Mouse (Mus musculus): Measurements from ENCODE around the gene Ggt1. TPM values are rescaled to one million over a fixed set of nuclear protein-coding genes. Genes with fewer than 3 reads are reported as not detected.
A peak's percentile ranks its signal among the peaks of the same experiment; 100 is the strongest.

Ggt1 gene
- total and polyA plus RNA-seq, 2 experiments from 2014 or later = 2.3 to 3.8 TPM

- DNase-seq (no peak), ATAC-seq (peak; percentile 64)
- no peak overlapping the region for H3K9ac ChIP-seq
Observed at GRCm38 (mm10) chr10:75548486-75548885, 12.9 kb upstream of the Ggt1 start.

GRCm38 (mm10) chr10:75549886-75550285 is 11.5 kb upstream of the Ggt1 start:
- Histone ChIP-seq H3K4me1 (ENCODE audit: insufficient read depth) (no peaks in the 10 kb centered on the region), H3K27me3 (ENCODE audit: insufficient read depth, low read length) (no peaks in the 10 kb centered on the region), H3K4me2 (ENCODE audit: low read depth) (no peak overlapping the region), H3K9ac (no peak overlapping the region), H3K4me3 (ENCODE audit: low read depth, low read length) (no peak overlapping the region), H3K9me3 (ENCODE audit: low read length) (0 out of 2 replicates have a peak, but pooled peaks cover 5% of the 10 kb centered on the region), H3K27ac (ENCODE audit: low read depth, low read length) (no peak overlapping the region; the same call in 1 of the 2 replicates), H3K36me3 (ENCODE audit: insufficient read depth) (peaks cover 17% of the 10 kb centered on the region)
- ATAC-seq = no peak
- TF ChIP-seq CTCF (IDR thresholded peaks at IDR 0.05; ENCODE audit: low read depth) = no peak
- no peak for DNase-seq
- 75% methylated on average over 7 of the region's 7 CpGs for WGBS

More at GRCm38 (mm10) chr10:75548486-75548885, 12.9 kb upstream of the Ggt1 start:
- Histone ChIP-seq H3K4me1 (ENCODE audit: insufficient read depth) (no peaks in the 10 kb centered on the region), H3K36me3 (ENCODE audit: insufficient read depth) (peaks cover 8% of the 10 kb centered on the region), H3K9me3 (ENCODE audit: low read length) (0 out of 2 replicates have a peak, but pooled peaks cover 7% of the 10 kb centered on the region), H3K27ac (ENCODE audit: low read depth, low read length) (no peak overlapping the region), H3K4me3 (ENCODE audit: low read depth, low read length) (no peak overlapping the region), H3K27me3 (ENCODE audit: insufficient read depth, low read length) (no peaks in the 10 kb centered on the region), H3K4me2 (ENCODE audit: low read depth) (no peak overlapping the region)
- no peak for TF ChIP-seq CTCF (IDR thresholded peaks at IDR 0.05; ENCODE audit: low read depth)
- whole genome bisulfite sequencing = 32% methylated on average over 14 of the region's 14 CpGs

- 57% methylated on average over 12 of the region's 12 CpGs for WGBS
- peaks cover 28% of the 10 kb centered on the region for H3K36me3 ChIP-seq (ENCODE audit: insufficient read depth)
- no peak overlapping the region for H3K27ac ChIP-seq (ENCODE audit: low read depth, low read length)
- H3K4me1 ChIP-seq (ENCODE audit: insufficient read depth) = no peaks in the 10 kb centered on the region
- H3K4me3 ChIP-seq (ENCODE audit: low read depth, low read length) = no peak overlapping the region
- ATAC-seq (no peak), DNase-seq (no peak)
- H3K9me3 ChIP-seq (ENCODE audit: low read length) = no peaks in the 10 kb centered on the region
- H3K4me2 ChIP-seq (ENCODE audit: low read depth) = no peak overlapping the region
- TF ChIP-seq CTCF (IDR thresholded peaks at IDR 0.05; ENCODE audit: low read depth) = no peak
- H3K27me3 ChIP-seq (ENCODE audit: insufficient read depth, low read length) = no peaks in the 10 kb centered on the region
- no peak overlapping the region for H3K9ac ChIP-seq
Observed at GRCm38 (mm10) chr10:75551175-75551574, 10.2 kb upstream of the Ggt1 start.

- H3K4me2 ChIP-seq (ENCODE audit: low read depth) = no peak overlapping the region
- no peak overlapping the region for H3K9ac ChIP-seq
- peaks cover 30% of the 10 kb centered on the region for H3K36me3 ChIP-seq (ENCODE audit: insufficient read depth)
- no peaks in the 10 kb centered on the region for H3K9me3 ChIP-seq (ENCODE audit: low read length)
- WGBS = 91% methylated on average over 2 of the region's 2 CpGs
- H3K27me3 ChIP-seq (ENCODE audit: insufficient read depth, low read length) = no peaks in the 10 kb centered on the region
- ATAC-seq (no peak), DNase-seq (no peak)
- no peaks in the 10 kb centered on the region for H3K4me1 ChIP-seq (ENCODE audit: insufficient read depth)
- no peak overlapping the region for H3K27ac ChIP-seq (ENCODE audit: low read depth, low read length)
- TF ChIP-seq CTCF (IDR thresholded peaks at IDR 0.05; ENCODE audit: low read depth) = no peak
- H3K4me3 ChIP-seq (ENCODE audit: low read depth, low read length) = no peak overlapping the region
Observed at GRCm38 (mm10) chr10:75552106-75552505, 9.3 kb upstream of the Ggt1 start.

GRCm38 (mm10) chr10:75552701-75553450 is 8.5 kb upstream of the Ggt1 start:
- Histone ChIP-seq H3K4me1 (ENCODE audit: insufficient read depth) (0 out of 2 replicates have a peak, but pooled peaks cover 3% of the 10 kb centered on the region), H3K4me3 (ENCODE audit: low read depth, low read length) (no peak overlapping the region), H3K36me3 (ENCODE audit: insufficient read depth) (peaks cover 30% of the 10 kb centered on the region), H3K4me2 (ENCODE audit: low read depth) (no peak overlapping the region), H3K9ac (no peak overlapping the region), H3K27me3 (ENCODE audit: insufficient read depth, low read length) (no peaks in the 10 kb centered on the region), H3K27ac (ENCODE audit: low read depth, low read length) (no peak overlapping the region), H3K9me3 (ENCODE audit: low read length) (no peaks in the 10 kb centered on the region)
- no peak for TF ChIP-seq CTCF (IDR thresholded peaks at IDR 0.05; ENCODE audit: low read depth)
- ATAC-seq = no peak
- 78% methylated on average over 13 of the region's 13 CpGs for WGBS
- no peak for DNase-seq

GRCm38 (mm10) chr10:75554090-75554489 is 7.3 kb upstream of the Ggt1 start:
- H3K9ac ChIP-seq = no peak overlapping the region
- no peak overlapping the region for H3K4me2 ChIP-seq (ENCODE audit: low read depth)
- 93% methylated on average over 8 of the region's 8 CpGs for WGBS
- no peaks in the 10 kb centered on the region for H3K27me3 ChIP-seq (ENCODE audit: insufficient read depth, low read length)
- H3K4me1 ChIP-seq (ENCODE audit: insufficient read depth) = 0 out of 2 replicates have a peak, but pooled peaks cover 12% of the 10 kb centered on the region
- no peak for ATAC-seq
- no peaks in the 10 kb centered on the region for H3K9me3 ChIP-seq (ENCODE audit: low read length)
- H3K4me3 ChIP-seq (ENCODE audit: low read depth, low read length) = no peak overlapping the region
- no peak for TF ChIP-seq CTCF (IDR thresholded peaks at IDR 0.05; ENCODE audit: low read depth)
- no peak for DNase-seq
- H3K27ac ChIP-seq (ENCODE audit: low read depth, low read length) = no peak overlapping the region
- H3K36me3 ChIP-seq (ENCODE audit: insufficient read depth) = peaks cover 30% of the 10 kb centered on the region

- no peak for DNase-seq
- Histone ChIP-seq H3K9me3 (ENCODE audit: low read length) (no peaks in the 10 kb centered on the region), H3K27me3 (ENCODE audit: insufficient read depth, low read length) (no peaks in the 10 kb centered on the region), H3K4me3 (ENCODE audit: low read depth, low read length) (no peak overlapping the region), H3K9ac (no peak overlapping the region), H3K4me2 (ENCODE audit: low read depth) (no peak overlapping the region), H3K4me1 (ENCODE audit: insufficient read depth) (0 out of 2 replicates have a peak, but pooled peaks cover 18% of the 10 kb centered on the region), H3K36me3 (ENCODE audit: insufficient read depth) (peaks cover 30% of the 10 kb centered on the region), H3K27ac (ENCODE audit: low read depth, low read length) (peak overlapping the region; percentile 57; the same call in 1 of the 2 replicates)
- no peak for ATAC-seq
- no peak for TF ChIP-seq CTCF (IDR thresholded peaks at IDR 0.05; ENCODE audit: low read depth)
- 53% methylated on average over 6 of the region's 6 CpGs for WGBS
Observed at GRCm38 (mm10) chr10:75555557-75555956, 5.8 kb upstream of the Ggt1 start.

Measured in forebrain, postnatal 0 days (tissue).